Mouse (Mus musculus) adrenal gland, adult 2 months (tissue): ENCODE results near the gene Lsm4. TPM values are rescaled to one million over a fixed set of nuclear protein-coding genes. Genes with fewer than 3 reads are reported as not detected.

Experiments
- DNase-seq: peaks from one replicate; pipeline ENCODE4 v3.0.0; 2021
- polyA plus RNA-seq: library from polyadenylated mRNA; depleted of rRNA; stranded (reverse); fragments of >200 nt; gene quantifications from 2 replicates; pipeline ENCODE4 v1.2.3, GENCODE M21; 2012
- total RNA-seq, 2 experiments: library from RNA; stranded (reverse); gene quantifications; 2 replicates each; pipeline ENCODE4 v1.2.3; 2021

The Lsm4 gene
- total and polyA plus RNA-seq, 3 experiments = 65.2 to 88.5 (median 81.3) TPM

DNA sequence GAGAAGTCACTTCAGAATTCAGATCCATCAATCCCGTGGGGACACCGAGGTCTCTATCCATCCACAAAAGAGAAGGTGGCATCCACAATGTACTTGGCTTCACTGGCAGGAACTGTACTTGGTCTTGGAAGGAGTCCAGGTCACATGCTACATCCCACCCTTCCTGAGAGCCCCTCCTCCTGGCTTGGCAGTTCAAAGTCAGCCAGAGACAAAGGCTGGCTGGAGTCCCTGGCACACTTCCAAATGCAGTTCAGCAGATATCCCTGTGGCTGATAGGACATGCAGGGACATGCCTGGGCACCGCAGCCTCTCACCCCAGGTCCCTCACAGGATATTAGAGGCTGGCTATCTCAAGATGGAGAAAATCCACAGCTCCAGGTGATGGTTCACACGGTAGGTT, 23.7 kb upstream of the Lsm4 start:
- DNase-seq = peak; percentile 91

DNA sequence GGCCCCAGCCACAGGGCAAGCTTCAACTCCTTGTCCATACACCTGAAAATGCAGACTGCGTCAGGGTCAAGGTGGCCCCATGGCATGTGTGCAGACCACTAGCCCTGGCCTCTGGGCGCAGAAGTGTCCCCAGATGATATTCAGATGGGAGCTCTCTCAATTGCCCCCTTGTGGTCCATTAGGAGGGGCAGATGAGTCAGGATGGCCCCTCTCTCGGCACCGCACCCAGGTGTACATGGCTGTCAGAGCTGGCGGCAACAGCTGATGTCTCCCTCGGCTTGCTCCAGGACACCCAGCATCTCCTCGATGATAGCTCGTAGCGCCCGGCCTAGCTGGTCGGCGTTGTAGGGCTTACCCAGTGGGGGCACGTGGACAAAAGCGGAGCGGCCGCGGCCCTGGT, 22.7 kb upstream of the Lsm4 start:
- DNase-seq = no peak

DNA sequence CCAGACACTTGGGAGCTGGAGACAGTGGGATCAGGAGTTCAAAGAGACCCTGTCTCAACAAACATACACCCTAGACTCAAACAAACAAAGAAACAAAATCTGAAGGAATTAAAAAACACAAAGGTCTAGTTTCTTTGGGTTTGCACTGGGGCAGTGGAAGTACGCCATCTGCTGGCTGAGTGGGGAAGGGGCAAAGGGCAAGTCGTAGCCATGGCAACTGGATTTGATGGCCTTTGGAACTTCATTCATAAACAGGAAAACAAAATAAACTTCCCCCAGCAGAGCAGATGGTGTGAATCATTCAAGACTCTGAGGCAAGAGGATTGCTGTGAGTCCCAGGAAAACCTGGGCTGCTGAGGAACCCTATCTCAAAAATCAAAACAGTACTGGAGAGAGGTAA, 19.8 kb upstream of the Lsm4 start:
- peak; percentile 77 for DNase-seq

DNA sequence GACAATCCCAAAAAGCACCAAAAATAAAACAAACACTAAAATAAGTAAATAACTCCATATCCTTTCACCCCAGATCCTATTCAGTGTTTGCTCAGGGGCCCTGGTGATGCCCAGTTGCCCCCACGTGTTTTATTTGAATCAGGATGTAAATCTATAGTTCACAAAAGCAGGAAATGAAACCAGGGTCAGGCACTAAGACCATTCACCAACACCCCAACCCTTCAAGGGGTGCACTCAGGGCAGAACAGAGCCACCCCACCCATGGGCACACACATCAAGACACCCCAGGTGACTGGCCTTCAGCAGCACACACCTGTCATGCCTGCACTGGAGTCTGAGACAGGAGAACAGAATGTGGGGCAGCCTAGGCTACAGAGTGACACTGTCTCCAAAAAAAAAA, 18.9 kb upstream of the Lsm4 start:
- DNase-seq = no peak

DNA sequence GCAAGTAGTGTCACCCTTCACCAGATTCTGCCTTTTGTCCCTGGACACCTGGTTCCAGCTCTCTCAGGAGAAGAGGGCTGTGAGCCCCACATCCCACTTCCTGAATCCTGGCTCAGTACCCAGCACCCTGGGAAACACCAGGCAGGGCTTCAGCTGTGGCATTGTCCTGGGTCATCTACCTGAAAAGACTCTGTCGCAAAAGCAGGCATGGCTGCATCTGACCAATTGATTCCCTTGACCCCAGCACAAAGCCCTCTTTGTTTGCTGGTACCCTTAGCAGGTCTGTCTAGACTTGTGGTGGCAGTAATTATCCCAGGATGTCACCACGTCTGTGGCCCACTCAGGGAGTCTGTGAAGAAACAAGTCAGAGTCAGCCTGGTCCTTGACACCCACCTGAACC, 17.6 kb upstream of the Lsm4 start:
- no peak for DNase-seq

DNA sequence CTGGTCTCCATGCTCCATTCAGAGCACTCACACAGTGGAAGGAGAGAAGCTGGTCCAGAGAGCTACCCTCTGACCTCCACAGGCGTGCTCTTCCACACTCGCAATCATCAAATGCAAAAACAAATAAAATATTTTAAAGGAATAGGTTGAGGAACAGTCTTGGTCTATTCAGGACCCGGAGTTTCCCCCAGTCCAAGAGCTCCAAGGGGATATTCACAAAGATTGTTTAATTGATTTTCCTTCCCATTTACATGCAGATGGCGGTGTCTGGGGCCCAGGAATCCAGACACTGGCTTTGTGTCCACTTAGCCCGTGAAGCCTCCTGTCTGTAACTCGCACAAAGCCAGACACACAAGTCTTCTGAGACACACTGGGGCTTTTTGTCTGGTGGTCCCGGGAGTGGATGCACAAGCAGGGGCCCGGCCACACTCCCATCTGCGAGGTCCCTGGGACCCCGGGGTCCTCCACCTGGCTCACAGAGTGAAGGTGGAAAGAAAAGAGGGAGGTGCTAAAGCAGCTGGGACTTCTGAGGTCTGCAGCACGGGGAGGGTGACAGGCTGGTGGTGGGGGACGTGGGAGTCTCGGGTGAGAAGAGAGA, 16.8 kb upstream of the Lsm4 start:
- no peak for DNase-seq

DNA sequence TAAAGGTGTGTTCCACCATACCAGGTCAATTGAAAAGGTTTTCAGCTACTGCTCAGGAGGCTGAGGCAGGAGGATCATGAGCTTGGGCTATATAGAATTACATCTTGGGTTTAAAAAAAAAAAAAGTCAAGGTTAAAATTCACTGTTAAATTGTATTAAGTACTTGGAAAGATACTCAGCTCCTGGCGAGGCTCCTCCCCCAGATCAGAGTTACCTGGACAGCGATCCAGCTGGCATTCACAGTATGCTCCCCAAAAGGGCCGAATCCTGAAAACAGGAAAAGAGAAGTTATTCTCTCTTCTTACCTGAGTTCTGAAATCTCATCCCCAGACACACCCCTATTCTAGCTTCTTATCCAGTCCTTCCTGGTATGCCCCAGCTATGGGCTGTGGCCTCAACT, 15.8 kb upstream of the Lsm4 start:
- no peak for DNase-seq

DNA sequence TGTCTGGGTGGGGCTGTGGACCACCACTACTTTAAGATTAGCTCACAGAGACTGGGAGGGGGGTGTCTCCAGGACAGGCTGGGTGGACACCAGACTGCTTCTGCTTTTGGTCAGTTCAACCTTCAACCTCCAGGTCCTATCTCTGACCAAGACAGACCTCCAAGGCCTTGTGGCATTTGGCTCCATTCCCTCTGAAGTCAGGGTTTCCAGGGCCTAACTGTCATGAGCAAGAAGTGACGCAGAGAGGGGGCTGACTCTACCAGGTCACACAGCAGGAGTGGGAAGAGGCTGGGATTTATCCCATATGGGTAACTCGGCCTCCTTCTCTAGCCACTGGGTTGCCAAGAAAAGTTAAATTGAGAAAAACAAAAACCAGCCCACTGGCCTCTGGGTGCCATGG, 15.3 kb upstream of the Lsm4 start:
- DNase-seq = peak; percentile 89

DNA sequence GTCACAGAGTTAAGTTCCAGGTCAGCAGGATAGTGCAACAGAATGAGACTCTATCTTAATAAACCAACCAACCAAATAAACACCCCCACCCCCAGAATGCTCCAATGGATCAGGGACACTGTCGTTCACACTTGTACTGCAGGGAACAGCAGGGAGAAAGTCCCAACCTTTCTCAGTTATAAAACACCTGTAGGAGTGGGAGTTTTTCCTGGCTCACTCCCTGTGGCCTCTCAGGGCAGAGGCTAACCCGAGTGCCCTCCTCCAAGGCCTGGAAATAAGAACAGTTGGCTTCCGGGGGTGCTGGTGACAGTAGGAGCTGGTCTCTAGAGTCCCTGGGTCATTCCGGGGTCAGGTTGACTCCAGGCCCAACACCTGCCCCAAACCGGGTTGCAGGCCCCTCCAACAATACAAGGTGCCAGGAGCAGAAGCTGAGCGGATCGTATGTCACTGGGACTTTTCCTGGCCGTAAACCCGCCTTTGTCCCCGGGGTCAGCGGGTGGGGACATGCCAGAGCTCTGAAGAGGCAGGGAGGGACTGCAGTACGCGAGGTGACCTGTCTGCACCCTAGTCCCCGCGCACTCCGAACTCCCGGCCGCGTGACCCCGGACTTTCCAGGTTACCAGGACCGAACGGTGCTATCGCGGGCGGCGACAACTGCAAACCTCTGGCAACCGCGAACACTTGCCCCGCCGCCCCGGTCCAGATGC, 14.0 kb upstream of the Lsm4 start:
- DNase-seq = no peak

DNA sequence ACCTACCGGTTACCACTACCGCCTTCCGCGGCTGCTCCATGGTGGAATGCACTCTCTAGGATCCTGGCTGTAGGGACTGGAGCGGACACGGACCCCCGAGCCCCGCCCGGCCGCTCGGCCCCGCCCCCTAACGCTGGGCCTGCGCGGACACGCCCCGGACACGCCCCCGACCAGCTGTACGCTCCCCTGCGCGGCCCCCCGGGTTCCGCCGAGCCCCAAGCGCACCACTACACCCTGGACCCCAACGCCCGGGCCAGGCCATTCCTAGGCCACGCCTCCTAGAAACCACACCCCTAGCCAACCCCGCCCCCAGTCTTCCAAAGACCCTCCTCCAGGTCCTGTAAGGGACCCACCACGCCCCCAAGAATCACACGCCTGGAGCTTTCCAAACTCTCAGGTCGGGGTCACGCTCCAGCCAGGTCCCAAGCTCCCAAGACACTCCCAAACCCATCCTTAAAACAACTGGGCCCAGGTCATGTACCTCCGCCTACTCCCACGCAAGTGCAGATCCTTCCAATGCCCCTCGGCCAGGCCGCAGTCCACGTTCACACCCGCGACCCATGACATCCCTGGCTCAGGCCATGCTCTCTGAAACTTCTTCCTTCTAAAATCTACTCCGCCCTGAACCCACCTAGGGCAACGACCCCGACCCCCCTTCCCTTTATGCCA, 13.3 kb upstream of the Lsm4 start:
- peak; percentile 96 for DNase-seq

DNA sequence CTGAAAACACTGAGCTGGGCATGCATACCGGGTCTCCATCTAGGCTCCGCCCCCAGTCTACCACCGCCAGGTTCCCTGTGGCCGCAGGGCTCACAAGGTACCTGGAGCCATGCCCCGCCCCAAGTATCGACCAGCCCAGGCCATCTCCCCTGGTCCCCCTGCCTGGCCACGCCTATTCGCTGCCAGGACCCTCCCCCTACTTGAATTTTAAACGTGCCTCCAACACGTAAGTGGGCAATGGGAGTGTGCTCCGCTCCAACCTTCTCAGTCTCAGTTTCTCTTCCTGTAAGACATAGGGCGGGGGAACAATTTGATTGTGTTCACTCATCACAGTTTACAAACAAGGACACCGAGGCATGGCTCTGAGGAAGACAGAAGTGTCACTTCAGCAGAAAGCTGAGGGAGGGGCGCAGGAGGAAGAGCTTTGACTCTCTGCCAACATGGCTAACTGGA, 12.7 kb upstream of the Lsm4 start, which contains the start of gene Pgpep1:
Gene Pgpep1 (minus strand): TSS at position 116 of the 453 bp plus-strand sequence.
- no peak for DNase-seq

DNA sequence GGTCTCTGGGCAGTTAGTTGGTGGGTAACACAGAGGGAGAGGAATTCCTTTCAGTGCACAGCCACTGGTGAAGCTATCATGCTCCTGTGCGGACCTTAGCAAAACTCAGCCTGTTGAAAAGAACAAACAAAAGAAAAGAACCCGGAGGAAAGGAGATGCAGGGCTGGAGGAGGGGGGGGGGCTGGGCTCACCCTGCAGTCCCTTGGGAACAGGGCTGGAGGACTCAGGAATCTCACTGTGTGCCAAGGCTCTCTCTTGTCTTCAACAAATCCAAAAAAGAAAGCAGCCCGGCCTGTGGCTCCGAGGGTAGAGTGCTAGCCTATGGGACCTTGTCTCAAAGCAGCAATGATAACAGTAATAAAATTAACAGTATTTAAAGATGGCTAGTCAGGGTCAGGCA, 9.4 kb upstream of the Lsm4 start:
- DNase-seq = no peak

DNA sequence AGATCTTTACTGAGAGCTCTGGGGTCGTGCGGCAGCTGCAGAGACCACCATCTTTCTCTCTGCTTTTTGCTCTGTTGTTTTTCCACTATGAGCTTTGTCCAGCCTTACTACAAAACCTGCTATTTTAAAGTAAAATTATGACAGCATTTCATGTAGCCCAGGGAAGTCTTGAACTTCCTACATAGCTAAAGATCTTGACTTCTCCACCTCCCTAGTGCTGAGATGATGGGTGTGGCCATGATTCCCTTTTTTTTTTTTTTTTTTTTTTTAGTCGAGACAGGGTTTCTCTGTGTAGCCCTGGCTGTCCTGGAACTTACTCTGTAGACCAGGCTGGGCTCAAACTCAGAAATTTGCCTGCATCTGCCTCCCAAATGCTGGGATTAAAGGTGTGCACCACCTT, 8.4 kb upstream of the Lsm4 start:
- DNase-seq = no peak

DNA sequence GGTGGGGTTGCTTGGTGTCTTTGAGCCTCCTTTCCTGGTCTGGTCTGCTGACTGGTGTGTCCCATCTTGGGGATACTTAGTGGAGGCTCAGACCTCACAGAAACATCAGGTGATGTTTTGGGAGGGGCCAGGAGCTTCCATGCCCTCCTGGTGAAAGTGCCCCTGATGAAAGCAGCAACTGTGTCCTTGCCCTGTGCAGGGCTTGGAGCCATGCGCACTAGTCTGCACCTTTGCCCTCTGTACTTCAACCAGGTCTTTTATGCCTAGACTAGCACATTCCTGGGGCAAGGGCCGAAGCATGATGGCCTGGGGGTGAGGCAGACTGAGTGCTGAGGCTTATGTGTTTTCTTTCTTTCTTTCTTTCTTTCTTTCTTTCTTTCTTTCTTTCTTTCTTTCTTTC, 7.4 kb upstream of the Lsm4 start:
- DNase-seq = no peak

DNA sequence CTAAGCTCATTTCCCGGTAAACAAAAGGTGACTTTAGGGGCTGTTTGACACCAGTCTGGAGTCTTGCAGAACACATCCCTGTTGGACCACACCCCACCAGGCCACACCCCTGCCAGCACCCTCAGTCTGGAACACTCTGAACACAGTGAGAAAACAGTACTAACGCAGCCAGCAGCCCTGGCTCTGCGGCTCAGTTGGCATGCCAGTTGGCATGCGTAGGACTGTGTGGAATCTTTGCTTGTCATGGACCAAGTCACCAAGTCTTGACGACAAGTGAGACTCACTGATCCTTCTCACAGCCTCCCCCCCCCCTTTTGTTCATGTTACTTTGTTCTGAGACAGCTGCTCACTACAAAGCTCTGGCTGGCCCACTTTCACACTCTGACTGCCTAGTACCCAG, 6.0 kb upstream of the Lsm4 start:
- no peak for DNase-seq

DNA sequence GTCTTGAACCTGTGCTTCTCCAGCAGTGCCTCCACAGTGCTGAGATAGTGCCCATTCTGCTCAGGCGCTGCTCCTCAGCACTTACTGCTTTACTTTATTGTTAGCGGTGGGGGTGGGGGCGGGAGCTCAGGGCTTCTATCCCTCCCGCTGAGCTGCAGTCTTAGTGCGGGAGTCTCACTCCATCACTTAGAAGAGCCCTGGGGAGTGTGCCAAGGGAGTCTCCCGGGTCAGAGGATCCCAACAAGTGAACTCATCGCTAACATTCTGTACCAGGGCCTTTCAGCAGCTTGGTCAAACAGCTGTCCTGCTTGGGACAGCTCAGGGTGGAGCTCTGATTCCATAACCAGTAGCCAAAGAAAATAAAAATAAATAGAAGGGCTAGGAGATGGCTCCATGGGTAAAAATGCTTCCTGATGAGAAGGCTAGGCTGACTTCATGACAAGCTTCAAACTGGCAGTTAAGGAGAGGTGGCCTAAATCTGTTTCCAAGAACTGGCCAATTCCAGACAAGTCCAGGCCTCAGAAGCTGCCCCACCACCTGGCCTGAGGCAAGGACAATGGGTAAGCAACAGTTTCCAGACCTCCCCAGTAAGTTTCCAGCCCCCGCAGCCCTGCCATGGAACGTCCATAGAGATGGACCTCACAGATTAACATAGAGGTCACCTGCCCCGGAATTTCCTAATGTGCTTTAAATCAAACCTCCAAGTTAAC, 1.3 kb upstream of the Lsm4 start:
- DNase-seq = no peak

DNA sequence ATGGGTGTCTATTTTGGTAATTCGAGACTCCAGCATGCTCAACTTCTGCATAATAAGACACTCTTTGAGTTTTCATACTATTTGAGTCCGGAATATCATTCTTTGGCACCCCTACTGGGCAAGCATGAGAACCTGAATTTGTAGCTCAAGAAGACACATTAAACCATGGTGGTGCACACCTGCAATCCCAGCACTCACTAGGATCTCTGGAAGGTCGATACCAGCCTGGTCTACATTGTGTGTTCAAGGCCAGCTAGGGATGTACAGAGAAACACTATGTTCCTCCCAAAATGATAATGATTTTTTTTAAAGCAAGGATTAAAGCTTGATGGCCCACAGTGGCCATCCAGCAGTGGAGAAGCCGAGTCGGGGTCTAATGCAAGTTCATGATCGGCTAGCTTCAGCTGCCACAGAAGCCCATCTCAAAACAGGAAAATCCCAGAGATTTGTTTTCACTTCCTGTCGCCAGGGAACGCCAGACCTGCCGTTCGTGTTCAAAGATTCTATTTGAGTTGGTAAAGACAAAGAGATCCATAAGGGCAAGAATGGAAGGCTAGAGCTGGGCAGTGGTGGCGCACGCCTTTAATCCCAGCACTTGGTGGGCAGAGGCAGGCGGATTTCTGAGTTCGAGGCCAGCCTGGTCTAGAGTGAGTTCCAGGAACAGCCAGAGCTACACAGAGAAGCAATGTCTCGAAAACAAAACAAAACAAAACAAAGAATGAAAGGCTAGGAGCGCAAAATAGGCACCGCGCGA, 546 bp upstream of the Lsm4 start:
- no peak for DNase-seq

DNA sequence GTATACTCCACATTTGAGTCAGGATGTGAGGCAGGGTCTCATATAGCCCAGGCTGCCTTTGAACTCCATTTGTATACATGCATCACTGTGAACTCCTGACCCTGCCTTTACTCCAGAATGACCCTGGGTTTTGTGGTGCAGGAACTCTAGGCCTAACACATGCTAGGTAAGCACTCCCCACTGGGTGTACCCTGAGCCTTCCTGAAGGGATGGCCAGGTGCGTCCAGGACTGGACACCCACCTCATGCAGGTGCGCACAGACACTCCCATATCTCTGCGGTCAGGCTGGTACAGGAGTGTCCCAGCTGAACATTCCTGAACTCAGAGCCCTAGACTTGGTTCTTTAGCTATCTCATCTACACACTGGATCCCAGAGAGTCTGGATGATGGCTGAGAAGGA, 1.1 kb downstream of the Lsm4 start:
- no peak for DNase-seq

DNA sequence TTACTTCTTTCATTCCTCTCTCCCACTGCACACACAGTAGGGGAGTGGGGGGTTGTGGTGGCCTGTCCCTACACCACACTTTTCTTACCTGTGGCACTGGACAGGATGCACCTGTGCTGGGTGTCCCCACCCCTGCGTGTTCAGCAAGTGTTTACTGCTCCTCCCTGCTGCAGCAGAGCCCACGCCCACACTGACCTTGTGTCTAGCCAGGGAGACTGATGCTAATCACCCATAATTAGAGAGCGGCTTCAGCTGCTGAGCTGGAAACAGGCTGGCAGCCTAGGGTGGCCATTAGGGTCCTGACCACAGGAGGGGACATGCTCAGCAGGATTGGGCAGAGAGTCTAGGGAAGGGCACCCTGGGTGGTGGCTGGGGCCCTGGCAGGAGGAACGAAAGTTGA, 1.7 kb downstream of the Lsm4 start:
- no peak for DNase-seq

DNA sequence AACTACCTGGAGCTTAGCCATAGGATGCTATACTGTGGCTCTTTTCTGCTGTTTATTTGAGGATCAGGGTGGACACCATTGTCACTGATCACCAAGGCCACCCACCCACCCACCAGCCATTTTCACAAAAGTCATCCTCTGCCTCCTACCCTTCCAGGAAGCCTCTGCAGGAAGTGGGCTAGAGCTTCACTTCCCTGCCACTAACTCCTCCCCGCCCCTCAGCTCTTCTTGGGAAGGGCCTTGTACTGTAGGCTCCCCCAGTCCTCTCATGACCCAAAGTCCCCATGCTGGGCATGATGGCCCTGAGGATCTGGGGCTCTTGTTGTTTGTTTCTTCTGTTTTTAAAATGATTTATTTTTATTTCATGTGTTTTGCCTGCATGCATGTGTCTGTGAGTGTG, 2.3 kb downstream of the Lsm4 start:
- DNase-seq = no peak

DNA sequence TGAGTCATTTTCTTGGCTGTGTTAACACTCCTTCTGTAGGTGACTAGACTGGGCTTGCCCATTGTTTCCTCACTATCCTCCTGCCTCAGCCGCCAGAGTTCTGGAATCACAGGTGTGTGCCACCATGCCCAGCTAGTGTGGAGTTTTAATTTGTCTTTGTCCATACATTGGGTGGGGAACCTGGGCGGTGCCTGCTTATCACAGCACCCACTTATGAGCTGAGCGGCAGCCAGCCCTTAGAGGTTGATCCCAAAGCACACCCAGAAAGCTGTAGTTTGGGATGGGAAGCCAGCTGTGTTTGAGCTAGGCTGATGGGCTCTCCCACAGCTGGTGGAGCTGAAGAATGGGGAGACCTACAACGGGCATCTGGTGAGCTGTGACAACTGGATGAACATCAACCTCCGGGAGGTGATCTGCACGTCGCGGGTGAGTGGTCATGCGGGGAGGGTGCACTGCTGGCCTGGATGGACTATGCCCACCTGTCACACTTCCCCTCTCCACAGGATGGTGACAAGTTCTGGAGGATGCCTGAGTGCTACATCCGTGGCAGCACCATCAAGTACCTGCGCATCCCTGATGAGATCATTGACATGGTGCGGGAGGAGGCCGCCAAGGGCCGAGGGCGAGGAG, 4.5 kb downstream of the Lsm4 start:
- no peak for DNase-seq

DNA sequence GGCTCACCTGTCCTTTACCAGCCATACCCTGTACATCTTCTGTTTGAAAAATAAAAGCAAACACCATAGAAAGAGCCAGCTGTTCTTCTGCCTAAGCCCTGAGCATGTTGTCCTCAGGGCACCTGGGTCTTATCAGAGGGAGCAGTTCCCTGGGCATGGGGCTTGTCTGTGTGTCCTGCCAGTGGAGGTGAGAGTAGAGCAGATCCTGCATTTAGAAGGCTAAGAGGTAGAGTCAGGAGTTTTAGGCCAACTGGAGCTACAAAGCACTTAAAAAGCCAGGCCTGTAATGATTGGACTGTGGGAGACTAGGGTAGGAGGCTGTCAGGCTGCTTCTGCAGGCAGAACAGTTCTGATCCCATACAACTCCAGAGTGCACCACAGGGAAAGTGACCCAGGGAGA, 5.6 kb downstream of the Lsm4 start:
- no peak for DNase-seq
